Mouse (Mus musculus) skeletal muscle tissue, adult 2 months (tissue): ENCODE measurements around the gene Stmnd1.
A peak's percentile ranks its signal among the peaks of the same experiment; 100 is the strongest.
"Not testable (repeated sequence)": the region's sequence is repeated elsewhere in the genome, so short reads cannot be mapped to it uniquely, and the experiment has no call there.

Source experiments
- DNase-seq: peaks from one replicate; pipeline ENCODE4 v3.0.0-alpha.2; 2012; ENCODE audit warnings: low read depth, low spot score

Gene Stmnd1

DNA sequence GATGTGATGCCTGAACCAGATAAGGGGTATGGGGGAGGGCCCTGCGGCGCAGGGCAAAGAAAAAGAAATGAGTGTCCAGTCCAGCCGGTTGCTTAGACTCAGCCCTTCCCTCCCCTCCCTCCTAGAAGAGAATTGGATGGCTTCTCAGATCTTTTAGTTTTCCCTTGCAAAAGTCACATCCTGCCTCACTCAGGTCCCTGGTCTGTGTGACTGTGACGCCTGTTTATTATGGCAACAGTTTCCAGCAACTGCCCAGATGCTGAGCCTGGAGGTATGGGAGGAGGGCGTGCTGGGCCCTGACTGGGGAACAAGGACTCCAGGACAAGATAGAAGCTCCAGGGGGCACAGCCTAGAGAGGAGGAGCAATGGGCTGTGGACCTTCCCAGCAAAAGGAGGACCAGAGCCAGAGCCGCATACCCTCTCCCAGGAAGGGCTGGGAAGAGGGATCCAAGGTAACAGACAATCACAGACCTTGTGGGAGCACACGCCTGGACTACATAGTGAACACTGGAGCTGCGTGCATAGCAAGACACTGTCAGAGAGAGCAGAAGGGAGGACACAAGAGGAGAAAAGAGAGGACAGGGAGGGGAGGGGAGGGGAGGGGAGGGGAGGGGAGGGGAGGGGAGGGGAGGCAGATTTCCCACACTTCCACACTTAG lies at the start of gene Stmnd1:
TSS of gene Stmnd1 (plus strand) at position 269 of the 658 bp plus-strand sequence.
- DNase-seq, result peak; percentile 23

DNA sequence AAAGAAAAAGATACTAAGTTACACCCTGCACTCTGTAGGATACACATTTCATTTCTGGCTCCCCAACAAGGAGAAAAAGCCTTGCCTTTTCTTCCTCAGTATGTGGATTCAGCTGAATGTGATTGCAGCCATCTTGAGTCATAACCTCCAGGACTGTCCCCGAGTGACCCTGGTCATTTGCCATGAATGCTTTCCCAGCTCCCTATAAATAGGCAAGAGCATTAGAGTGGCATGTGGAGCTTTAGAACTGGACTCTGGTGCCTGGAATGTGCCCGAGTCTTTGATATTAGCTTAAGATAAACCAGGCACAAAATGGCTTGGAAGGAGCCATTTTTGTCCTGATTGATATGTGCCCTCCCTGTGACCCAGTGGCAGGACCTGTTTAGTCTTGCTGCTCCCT lies 46.6 kb upstream of the Stmnd1 start:
- DNase-seq, result peak; percentile 72

DNA sequence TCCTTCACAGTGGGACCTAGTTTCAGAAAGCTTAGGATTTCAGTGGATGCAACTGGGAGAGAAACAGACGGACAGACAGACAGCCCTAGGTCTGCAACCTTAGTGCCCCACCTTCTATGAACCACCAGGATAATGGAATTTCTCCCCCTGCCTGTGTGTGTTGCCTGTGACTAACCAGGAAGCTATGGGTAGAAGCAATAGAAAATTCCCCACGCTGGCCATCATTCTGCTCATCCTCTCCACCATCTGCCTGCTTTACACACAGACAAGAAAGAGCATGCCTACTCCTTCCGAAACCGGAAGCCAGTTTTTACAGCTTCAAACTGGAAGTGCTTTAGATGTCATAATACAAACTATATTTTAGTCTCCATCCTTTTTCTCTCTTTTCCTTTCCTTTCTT lies 46.0 kb upstream of the Stmnd1 start:
- no peak for DNase-seq

DNA sequence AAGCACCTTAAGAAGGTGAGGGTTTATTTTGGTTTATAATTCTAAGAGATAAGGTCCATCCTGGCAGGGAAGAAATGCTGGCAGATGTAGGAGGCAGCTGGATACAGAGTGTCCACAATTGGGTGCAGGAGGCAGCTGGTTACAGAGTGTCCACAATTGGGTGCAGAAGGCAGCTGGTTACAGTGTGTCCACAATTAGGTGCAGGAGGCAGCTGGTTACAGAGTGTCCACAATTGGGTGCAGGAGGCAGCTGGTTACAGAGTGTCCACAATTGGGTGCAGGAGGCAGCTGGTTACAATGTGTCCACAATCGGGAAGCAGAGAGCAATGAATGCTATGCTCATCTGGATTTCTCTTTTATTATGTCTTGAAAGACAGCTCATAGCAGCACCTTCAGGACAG lies 44.8 kb upstream of the Stmnd1 start:
- not testable (repeated sequence) for DNase-seq

DNA sequence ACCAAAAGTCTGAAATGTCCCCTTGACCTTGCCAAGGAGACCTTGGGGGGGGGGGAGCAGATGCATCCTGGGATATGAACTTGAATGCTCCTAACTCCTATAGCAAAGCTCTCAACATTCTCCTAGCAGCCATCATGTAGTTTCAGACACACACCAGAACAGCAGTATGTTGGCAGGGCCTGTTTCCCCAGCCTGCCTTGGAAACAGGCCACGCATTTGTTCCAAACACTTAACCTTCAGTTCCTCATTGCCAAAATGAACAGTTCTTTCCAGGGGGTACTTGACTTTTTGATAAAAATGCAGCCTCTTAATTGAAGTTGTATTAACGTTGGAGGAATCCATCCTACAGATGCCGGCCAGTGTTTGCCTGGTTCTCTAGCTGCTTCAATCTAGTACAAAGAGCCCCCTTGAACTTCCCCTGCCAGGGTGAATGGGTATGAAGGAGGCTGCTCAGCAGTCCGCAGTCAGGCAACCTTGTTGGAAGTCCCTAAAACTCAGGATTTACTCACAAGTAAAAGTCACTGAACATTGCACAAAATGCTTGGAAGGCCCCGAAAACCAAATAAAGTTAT lies 41.9 kb upstream of the Stmnd1 start:
- no peak for DNase-seq

DNA sequence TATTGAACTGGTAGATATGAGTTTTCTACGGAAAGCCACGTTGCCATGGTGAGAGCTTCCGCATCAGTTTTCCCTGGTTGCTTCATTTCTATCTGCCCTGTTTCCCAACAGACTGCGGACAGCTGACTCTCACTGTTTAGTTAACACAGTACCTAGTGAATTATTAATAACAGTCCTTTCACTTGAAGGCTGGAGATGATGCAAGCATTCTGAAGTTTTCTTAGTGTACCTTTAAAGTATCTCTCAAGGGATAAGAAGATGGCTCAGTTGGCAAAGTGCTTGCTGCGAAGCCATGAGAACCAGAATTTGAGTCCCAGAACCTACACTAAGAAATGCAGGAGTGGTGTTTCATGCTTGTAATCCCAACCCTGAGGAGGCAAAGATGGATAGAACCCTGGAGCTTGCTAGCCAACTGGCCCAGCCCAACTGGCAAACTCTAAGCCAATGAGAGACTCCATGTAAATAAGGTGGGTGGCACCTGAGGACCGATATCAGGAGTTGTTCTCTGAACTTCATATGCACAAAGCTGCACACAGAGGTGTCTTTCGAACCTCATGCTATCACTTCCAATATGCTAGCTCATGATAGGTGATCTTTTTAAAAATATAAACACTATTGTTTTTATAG lies 35.7 kb upstream of the Stmnd1 start:
- no peak for DNase-seq

DNA sequence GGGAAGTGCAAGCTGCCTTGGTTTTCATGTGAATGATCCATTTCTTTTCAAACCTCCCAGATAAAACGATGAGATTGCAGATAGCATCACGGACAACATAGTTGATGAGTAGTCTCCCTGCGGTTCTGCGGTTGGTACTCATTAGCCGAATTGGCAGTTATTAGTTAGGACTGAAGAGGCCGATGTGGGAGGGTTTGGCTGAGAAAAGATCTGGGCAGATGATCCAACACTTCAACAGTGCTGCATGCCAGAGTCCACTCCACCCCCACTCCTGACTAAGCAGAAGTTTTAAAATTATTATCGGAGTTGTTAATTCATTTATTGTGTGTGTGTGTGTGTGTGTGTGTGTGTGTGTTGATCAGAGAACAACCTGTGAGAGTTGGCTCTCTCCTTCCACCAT lies 34.7 kb upstream of the Stmnd1 start:
- DNase-seq, result no peak

DNA sequence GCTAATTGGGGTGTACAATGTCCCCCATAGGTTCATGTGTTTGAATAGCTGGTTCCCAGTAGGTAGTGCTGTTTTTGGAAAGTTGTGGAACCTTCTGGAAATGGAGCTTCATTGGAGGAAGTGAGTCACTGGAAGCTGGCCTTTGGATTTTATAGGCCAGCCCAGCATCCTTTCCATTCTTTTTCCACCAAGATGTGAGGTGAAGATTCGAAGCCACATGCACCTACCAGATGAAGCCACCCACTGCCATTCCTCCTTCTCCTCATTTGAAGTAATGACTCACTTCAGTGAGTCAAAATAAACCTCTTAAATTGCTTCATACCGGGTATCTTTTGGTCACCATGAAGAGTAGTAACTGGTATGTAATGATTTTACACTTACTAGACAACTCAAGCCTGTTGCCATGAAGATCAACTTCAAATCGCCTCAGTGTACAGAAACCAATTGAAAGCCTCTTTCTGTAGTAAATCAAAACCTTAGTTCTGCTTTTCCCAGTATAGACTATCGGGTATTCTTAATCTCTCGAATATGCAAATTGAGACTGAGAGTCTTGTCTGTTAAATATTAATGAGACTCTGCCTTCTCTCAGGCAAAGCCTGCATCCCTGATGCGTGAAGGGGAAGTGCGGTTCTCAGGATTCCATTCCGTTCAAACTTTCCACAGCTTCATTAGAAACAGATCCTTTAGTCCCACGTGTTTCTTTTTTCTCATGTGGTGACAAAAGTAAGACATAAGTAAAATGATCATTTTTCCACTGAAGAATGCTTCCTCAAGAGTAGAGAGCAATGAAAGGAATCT lies 31.9 kb upstream of the Stmnd1 start:
- no peak for DNase-seq

DNA sequence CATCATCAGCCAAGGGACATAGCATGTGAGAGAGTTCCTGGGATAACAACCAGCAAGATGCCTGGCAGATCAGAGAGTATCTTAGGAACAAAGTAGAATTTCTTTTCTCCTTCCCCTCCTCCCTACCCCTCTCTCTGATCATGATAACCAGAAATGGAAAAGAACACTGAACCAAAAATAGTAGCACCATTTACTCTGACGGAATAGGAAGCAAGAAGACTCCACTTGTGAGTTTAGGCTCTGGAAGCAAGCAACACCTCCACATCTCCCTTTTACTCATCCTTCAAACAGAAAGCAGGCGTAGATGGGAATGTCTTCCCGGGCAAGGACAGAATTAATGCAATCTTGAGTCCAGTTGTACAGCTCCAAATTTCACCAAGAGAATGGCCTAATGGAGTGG lies 19.8 kb upstream of the Stmnd1 start:
- DNase-seq, result no peak

DNA sequence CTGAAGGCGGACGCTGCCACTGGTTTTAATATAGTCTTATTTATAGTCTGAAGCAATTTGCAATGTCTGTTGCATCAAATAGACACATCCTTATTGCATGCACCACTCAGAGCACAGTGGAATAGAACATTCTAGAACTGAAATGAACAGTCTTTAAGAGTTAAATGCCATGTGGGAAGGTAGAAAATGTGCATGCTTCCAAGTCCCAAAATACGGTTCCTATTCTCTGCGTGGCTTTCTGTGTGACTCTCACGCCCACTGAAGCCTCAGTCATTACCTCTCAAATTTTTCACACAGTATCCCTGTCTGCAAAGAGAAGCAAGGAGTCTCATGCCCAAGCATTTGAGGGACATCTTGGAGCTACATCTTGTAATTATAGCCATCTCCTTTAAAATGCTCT lies 19.4 kb upstream of the Stmnd1 start:
- DNase-seq, result no peak

DNA sequence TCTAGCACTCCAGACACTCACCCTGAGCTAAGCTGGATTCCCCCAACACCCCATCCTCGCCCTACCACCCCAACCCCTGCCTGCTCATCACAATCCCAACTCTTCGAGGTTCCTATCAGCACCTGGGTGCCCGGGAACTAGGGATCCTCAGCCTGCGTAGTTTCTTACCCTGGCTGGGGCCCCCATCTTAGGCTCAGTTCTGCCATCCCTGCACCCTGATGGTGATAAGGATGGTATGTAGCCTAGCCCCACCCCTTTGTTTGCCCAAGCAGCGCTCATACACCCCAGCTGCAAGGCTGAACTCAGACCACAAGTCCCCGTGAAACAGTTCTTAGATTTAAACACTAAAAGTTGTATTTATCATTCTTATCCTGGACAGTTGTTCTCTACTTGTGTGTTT lies 17.9 kb upstream of the Stmnd1 start:
- no peak for DNase-seq

DNA sequence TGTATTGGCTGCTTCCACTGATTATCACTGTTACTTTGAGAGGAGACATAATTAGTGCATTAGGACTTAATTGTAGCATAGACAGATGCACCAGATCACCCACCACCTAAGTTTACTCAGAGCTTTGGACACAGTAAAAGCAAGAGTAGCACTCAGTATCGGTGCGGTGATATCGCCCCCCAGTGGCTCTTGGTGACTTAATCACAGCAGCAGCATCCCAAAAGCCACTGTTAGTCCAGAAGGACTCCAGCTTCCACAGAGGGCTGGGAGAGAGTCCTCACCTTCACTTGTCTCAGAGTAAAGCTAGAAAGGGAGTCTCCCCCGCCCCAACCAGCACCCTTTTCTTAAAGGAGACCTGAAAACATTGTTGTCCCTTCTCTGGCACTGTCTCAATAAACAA lies 15.7 kb upstream of the Stmnd1 start:
- DNase-seq, result peak; percentile 48

DNA sequence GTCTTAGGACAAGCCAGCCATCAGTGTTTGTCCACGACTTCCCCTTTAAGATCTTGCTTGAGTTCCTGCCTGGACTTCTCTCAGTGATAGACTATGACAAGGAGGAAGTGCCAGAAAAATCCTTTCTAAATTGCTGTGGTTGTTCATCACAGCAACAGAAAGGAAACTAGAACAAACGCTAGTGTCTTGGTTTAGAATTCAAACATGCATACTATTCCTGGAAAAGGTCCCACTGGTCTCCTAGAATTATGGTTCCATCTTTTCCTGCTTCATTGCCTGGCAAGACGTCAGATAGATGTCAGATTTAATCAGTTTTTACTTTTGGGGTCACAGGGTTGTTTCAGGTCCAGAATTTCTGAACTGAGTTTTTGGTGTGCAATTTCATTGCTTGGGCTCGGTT lies 14.0 kb upstream of the Stmnd1 start:
- no peak for DNase-seq

DNA sequence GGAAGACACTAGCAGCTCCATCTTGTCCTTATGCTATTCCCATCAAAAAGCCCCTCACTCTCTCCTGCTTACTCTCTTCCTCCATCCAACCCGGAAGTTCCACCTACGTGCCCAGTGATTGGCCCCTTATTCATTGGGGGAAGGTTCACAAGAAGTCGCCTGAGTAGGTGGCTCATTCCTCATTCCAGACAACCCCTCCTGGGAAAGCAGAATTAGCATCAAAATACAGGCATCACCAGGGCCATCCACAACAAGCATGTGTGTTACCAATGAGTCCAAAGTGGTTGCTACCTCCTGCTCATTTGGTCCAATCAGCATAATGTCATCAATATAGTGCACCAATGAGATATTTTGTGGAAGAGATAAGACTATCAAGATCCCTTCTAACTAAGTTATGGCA lies 12.3 kb upstream of the Stmnd1 start:
- no peak for DNase-seq

DNA sequence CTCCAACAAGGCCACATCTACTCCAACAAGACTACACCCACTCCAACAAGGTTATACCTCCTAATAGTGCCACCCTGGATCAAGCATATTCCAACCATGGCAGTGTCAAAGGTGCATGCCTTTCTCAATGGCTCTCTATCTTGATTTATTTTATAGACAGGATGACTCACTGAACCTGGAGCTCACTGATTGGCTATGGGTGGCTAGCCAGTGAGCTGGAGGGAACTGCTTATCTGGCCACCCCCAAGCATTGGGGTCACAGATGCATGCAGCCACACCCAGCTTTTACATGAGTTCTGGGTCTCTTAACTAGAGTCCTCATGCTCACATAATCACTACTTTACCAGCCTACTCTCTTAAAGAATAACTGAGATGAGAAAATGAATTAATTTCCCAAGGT lies 5.7 kb upstream of the Stmnd1 start:
- no peak for DNase-seq

DNA sequence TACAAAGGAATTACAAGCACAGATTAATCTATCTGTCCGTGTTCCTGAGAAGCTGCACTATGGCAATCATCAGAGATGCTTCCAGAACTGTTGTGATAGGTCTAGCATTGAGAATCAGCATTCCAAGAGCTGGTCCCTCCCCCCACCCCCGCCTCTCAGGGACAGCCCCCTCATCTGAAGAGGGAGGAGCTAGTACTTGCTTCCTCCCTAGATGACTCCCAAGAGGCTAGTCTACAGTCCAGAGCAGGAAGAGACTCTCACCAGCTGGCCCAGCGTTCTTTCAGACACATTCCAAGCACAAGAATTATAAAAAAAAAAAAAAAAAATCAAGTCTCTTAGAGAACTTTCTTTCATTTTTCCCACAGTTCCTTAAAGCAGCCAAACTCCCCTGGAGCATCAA lies 5.2 kb upstream of the Stmnd1 start:
- DNase-seq, result peak; percentile 78

DNA sequence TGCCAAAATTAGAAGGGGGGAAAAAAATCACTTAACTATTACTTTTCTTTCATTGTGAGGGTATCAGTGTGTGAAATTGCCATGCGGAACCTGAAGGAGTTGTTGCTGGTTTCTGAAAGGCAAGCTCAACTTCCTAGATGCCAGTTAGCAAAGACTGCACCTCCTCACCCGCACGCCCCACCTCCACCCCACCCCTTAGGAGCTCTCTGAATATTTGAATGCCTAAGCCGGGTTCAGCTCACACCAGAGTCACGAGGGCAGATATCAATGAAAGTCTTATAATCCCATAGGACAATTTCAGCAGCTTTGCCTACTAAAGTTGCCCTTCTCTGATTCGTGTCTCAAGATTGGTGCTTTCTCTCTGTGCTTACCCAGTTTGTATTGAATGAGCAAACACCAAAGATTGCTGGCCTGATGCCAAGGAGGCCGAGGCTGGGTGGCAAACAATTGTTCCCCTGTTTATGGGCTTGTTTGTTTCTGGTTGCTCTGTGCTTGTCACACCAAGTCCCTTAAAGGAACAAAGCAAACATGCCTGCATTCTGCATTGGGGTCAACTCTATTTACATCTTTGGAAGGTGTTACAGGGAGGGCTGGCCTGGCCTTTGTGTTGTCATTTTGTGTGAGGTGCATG lies 4.6 kb upstream of the Stmnd1 start:
- no peak for DNase-seq

DNA sequence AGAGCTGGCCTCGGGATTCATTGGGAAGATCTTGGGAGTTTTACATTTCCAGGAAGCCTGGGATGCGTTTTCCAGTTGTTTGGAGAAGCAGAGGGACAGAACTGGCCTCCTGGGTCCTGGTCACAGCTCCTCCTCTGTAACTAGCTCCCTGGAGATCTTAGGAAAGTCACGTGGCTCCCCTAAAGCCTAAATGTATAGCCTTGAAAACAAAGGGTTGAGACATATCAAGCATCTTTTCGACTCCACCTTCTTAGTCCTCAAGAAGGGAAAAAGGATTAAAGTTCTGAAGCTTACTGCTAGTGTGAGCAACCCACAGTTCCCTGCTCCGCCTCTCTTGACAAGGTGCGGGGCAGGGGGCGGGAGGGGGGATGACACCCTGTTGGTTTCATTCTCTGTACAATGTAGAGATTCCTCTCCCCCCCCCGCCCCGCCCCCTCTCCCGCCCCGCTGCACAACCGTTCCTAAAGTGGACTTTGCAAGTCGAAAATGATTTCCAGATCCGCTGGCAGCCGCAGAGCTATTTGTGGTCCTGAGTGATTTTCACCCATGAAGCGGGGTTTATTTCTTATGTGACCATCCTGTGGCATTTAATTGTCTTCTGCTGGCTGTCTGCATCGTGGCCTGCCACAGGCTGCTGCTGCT lies 589 bp upstream of the Stmnd1 start:
- DNase-seq, result no peak

DNA sequence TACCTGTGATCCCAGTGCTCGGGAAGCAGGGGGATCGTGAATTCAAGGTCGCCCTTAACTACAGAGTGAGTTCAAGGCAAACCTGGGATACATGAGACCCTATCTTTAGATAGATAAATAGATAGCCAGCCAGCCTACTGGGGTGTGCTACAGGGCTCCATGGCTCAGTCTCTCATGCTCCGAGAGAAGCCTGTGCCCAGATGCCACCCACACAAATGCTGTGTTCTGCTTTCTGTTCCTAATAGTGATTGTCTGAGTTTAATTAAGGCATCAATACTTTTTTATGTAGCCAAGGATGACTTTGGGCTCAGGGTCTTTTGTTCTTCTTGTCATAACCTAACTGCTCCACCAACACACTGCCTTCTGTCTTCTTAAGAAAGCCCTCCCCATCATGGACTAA lies 2.2 kb downstream of the Stmnd1 start:
- no peak for DNase-seq

DNA sequence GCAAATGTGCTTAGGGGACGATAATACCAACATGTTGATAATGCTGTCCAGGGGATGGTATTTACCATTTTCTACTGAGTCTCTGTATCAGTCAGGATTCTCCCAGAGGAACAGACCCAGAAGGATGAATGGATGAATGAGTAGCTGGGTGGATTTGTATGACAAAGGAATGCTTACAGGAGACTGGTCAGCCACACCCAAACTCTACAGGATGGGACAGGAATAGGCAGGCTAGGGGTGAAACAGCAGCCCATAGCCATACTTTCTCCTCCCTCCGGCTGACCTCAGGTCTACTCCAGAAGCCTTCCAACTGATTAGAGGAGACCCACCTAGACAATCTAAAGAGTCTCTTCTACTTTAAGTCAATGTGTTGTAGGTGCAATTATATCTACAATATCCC lies 9.0 kb downstream of the Stmnd1 start:
- DNase-seq, result no peak

DNA sequence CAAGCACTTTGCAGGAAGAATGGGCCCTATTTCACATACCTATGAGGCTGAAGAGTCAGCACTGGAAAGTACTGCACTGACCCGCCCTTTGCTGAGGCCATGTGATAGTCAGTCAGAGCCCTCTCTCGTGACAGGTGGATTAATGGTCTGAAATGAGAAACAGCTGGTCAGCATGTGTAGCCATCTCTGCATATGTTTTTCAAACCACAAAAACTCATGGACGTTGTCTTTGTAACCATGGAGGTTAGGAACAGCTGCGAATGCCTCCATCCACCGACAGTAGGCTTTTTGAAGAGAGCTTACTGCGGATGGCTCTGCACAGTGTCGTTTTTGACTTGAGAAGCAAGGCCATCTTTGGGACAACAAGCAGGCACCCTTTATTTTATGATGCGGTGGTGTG lies 14.3 kb downstream of the Stmnd1 start:
- DNase-seq, result no peak

DNA sequence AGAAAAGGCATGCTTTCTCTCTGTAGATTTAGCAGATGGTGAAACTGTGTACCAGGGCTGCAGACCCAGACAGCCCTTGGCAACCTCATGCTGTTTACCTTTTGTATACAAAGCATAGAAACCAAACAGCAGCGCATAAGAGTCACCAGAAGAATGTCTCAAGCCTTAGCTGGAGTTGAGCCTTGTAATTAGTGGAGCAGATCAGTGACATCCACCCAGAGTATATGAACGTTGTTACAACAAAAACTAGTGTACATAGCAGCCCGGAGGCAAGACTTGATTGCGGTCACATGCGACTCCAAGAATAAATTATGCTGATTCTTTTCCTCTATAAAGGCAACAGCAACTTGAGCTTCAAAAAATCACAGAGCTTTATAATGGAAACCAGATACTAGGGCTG lies 14.9 kb downstream of the Stmnd1 start:
- DNase-seq, result no peak
